Mouse (Mus musculus) urinary bladder, postnatal 36 days (tissue): Measurements from ENCODE around the gene Maml2.

Experiments
- DNase-seq, 2 experiments: peaks; one replicate each; pipeline ENCODE4 v3.0.0; 2022; ENCODE audit warnings: low spot score in 2 of 2, mixed read lengths in 1 of 2

Maml2 gene

DNA sequence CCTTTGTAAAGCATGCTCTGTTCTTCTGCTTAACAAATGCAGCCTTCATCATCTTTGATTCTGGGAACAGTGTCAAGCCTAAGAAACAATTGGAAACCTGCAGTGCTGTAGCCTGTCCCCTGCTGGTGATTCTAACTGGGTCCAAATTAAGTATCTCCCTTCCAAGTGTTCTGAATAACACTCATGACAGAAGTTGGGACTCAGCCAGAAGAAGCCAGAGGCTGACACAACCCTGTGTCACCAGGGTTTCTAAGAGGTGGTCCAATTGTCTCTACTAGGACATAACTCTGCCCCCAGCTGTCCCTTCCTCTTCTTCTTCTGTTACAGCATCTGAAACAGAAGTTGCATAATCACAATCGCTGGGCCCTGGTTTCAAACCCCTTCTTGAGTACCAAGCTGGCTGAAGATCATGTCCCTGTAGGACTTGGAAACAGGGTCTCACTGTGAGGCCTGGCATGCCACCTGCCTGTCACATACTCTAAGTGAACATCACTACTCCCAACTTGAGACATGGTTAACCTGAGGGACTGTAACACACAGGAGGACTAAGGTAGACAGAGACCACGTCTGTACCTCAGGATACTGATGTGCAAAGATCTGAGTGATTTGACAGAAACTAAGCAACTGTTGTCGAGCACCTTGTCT lies 373.5 kb downstream of the Maml2 start:
- no peak for DNase-seq

DNA sequence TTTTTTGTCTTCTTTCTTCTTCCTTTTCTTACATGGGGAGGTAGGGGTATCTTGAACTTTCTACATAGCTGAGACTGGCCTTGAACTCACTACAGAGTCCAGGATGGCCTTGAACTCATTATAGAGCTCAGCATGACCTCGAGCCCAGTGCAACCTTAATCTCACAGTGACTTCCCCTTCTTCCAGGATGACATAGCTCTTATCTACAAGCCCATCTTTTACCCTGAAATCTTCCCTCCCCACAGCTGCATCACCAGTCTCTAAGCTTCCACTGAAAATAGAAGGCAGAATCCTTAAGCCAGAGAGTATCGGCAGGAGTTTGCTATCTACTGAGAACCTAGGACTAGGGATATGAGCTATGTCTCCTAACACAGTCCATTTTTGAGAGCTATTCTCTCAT lies 375.5 kb downstream of the Maml2 start:
- DNase-seq, result no peak

DNA sequence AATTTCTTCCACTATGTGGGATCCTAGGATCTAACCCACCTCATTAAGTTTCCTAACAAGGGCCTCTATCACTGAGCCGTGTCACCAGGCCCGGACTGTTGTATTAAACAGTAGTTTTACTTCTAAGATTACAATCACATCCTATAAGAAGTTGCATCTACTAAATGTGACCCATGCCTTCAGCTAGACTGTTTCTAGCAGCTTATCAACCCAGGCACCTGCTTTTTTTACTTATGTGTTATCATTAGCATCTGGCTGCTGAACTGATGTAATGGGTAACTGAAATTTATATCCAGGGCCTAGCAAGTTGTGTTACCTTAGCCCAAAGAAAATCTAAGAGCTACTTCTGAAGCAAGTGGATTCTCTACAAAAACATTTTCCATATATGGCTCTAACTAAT lies 380.3 kb downstream of the Maml2 start:
- no peak for DNase-seq

DNA sequence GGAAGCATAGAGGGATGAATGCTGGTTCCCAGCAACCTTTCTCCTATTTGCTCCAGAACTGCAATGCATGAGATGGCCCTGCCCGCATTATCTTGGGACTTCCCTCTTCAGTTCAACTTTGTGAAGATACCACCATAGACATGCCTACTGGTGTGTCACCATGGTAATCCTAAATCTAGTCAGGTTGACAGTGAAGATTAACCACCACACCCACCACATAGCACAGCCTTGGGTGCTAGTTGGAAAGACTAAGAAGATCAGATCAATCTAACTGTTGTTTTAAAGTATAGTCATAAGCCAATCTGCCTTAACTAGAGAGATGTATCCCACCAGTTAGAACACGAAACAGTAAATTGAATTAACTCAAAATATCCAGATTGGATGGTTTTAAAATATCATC lies 381.9 kb downstream of the Maml2 start:
- DNase-seq, result no peak

DNA sequence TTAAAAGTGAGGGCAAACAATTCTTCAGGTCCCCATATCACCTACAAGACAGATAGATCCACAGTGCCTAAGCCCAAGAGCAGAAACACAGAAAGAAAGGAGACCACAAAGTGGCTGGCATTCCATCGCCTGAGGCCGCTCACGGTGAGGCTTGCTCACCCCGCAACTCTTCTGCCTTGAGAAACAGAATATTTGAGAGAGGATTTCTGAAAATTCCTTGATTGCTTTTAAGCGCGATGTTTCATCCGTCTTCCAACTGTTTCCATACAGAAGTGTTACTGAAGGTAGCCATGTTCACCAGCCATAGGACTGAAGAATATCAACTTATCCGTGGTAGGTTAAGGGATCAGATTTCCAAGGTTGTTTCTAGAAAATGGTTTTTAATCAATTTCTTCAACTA lies 383.4 kb downstream of the Maml2 start:
- no peak for DNase-seq

DNA sequence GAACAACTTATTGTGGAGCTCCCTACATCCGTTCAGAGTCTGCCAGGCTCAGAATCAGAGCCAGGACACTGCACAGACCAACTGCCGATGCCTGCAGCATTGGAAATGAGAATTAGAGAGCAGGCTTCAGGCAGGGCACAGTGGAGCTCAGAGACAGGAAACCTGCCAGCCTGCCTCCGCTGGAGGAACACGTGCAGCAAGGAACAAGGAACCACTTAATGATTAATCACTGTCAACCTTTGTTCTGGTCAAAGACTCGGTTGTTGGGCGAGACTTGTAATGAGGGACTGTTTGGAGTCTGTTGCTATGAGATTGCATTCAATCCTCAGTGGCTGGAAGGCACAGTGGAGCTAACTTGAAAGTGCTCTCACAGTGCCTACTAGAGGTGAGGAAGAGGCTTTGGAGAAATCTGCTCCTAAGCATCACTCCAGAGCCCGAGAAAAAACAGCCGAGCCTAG lies 383.9 kb downstream of the Maml2 start:
- peak; percentile 21 to 56 for DNase-seq

DNA sequence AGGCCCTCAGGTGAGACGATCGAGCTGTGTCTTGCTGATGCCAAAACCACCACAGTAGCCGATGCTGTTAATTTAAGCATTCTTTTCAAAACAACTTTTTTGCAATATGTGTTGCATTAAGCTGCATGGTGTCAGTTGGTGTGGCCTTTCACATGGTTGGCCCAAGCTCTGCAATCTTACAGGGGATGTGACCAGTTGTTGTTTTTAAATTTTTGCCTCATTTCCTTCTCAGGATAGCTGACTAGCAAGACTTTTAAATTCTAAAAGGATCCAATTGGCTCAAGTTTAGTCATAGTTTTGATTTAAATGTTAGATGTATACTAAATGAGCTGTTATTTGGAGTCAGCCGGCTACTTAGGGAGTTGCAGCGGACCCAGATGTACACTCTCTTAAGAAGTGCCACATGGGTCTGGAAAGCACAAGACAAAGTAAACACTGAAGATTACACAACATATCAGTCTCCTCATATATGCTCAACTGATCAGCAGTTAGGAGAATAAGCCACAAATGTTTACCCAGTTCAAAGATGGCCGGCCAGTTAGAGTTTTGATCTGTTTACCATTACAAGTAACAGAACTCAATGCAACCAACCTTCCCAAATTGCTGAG lies 386.7 kb downstream of the Maml2 start:
- DNase-seq, result no peak

DNA sequence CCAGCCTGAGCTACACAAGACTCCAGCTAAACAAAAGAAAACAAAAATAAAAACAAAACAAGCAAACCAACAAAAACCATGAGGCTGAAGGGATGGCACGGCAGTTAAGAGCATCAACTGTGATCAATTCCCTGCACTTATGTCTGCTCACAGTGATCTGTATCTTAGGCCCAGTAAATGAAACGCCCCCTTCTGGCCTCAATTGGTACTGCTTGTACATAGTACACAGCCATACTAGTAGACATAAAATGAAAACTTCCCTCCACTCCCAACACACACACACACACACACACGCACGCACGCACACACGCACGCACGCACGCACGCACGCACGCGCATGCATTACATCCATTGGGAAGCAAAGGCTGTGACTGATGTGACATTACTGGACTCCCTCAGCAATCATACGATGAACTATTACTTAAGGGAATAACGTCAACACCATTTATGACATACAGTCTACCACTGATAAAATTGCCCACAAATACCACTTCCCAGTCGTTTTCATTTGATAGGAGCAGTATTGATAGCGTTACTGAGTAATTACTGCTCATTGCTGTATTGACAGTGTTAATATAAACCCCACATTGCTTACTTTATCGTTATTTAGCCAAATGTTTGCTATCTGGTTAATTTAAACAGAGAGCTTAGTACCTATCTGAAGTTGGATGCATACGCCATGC lies 389.4 kb downstream of the Maml2 start:
- no peak for DNase-seq

DNA sequence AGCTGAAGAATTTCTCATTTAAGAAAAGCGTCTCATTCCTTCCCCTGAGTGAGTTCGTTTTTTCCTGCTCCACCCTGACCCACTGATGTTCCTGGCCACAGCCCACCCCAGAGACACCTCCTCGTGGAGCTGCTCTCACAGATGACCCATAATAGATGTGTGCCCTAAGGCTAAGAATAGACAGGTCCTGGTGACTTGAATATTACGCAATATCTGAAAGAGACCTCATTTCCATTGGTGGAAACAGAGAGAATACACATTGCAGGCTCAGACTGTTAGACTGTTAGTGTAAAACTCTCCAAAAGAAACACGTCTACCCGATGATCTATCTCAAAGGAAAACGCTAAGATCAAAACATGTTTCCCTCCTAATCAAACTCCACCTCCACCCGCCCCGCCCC lies 391.2 kb downstream of the Maml2 start:
- DNase-seq, result no peak

DNA sequence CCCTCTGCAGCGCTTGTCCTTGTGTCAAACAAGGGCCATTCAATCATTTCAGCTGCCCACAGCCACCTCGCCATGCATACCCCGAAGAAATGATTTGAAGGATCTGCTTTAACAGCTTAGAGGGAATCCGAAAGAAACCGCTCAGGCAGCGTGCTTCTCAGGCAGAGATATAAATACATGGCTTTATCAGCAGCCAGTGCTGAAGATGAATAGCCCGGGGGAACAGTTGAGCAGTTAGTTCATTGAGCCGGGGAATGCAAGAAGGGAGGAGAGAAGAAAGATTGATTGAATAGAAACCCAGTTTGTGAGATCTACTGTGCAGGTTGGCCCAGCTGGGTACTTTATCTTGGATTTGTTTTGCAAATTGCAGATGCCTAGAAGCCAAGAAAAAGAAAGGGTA lies 392.6 kb downstream of the Maml2 start:
- no peak for DNase-seq

DNA sequence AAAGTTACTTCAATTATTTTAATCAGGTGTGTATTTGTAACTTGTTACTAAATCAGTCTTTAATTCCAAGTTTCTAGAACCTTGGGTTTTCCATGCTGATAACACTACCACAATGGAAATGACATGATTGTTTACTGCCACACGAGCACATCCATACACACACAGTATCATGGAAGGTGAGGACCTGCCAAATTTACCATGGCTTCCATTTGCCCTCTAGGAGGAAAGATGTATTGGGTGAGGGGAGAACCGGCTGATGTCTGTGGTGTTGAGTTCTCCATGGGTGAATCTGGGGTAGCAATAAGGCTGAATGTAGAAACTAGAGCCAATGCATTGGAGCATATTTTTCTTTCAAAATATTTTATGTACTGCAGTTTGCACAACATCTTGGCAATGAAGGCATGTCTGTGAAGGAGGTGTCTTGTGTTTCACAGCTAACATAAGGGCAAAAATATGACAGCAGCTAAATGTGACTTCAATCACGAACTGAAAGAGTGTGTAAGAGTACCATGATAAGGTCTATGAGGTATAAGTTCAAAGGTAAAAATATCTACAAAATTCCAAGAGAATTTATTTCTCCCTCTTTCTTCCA lies 396.0 kb downstream of the Maml2 start:
- no peak for DNase-seq

DNA sequence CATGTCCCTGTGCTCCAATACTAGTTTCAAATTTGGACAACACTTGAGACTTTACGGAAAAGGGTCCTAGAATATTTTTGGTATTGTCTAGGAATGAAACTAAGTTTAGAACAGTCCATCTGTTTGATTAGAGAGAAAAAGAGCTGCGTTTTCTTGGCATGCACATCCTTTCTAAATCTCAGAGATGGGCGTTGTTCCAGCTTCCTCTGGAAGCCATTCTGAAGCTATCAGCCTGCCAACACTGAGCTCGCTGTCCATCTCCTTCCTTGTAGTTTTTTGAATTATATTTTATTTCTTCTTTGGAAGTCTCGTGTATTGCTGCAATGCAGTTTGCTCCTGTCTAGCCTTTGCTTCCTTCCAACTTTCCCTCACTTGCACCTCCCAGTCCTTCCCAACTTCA lies 396.5 kb downstream of the Maml2 start:
- peak in 1 of 2 experiments; percentile 14 for DNase-seq

DNA sequence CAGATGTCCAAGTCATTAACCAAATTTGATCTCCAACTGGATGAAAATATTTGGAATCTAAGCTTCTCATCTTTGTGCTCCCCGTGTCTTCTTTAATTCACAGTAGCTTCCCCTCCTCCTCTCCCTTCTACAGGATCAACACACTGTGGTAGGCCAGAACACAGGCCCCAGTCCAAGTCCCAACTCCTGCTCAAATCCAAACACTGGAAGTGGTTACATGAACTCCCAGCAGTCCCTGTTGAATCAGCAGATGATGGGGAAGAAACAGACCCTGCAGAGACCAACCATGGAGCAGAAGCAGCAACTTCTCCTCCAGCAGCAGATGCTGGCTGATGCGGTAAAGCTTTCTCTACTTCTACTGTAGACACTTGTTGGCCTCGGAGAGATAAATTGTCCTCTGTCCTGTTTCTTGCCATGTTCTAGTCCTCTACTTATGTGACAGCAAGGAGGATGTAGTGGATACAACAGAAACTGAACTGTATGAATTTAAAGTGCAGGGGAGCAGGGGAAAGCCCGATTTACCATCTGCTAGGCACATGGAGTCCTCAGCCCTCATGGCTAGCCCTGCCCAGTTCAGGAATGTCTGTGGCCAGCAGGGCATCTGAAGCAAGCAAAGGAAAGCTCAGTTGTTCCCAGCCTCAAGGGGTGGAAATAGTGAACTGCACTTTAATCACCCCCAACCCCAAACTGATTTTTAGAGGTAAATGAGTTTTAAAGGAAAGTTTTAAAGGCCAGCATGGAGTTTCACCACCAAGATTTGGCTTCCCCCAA lies 399.5 kb downstream of the Maml2 start:
- DNase-seq, result no peak

DNA sequence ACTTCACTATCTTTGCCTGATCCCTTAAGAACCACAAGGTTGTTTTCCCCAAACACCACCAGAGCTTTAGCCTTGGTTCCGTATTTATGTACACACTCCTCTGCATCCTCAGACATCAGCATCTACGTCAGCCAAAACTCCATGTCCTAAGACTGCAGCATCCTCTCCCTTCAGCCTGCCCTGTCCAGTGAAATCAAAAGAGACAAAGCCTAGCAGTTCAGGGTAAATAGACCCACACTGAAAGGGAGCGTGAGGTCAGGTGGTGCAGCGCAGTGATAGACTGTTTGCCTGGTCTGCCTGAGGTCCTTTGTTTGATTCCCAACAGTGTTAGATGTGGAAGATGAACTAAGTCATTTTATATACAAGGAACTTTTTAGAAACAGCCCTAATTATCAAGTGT lies 400.1 kb downstream of the Maml2 start:
- DNase-seq, result no peak

DNA sequence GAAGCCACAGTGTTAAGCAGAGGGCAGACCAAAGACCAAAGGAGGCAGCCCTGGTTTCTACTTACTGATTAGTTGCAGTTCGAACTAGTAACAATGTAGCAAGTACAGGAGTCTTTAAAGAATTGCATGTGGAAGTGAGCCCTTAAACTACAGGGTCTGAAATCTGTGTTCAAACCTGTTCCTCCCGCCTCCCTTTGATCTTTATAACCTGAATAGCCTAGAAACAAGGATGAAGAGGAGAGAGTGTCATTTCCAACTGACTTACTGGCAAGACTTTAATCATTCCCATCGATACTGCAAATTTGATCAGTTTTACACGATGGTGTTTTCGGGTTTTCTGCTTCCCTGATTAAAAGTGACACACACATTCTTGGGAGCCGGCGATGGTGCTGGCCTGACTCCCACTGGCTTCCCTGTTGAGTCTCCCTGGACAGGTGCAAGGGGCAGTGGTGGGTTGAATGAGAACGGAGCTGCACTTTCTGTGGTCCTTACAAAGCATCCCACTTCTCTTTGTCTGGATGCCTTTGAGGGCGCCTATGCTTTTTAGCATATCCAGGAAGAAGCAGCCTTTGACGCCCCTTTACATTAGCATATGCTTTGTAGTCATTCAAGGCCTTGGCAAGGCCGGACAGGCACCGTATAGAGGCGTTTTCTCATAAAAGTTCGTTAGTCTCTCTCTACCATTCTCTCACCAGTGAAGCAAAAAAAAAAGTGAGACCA lies 401.5 kb downstream of the Maml2 start:
- no peak for DNase-seq

DNA sequence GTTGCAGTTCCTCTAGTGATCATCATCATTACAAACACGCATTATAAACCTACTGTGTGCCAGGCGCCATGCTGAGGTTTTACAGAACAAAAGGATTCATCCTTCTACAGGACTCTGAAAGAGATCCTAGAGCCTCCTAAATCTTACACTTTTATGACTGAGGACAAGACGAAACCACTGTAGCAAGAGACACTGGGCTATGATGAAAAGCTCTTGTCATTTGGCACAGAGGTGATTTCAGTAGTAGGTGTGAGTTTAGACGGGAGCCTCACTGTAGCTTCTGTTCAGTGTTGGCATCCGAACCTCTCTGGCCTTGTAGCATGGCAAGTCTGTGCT lies 402.0 kb downstream of the Maml2 start:
- no peak for DNase-seq

DNA sequence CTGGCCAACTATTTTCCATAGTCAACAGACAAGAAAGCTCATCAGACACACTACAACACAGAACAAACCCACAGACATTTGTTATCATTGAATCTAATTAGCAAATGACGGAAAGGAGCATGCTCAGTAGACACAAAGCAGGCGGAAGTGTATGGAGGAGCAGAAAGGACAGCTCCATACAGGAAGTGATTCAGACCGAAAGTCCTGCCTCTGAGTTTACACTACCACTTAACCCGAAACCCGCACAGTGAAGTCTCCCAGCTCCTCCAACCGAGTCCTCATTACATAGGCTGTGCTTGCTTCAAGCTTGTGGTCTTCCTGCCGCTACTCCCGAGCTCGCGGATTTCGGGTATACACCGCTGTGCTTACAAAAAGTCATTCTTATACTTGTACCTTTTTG lies 404.0 kb downstream of the Maml2 start:
- no peak for DNase-seq

DNA sequence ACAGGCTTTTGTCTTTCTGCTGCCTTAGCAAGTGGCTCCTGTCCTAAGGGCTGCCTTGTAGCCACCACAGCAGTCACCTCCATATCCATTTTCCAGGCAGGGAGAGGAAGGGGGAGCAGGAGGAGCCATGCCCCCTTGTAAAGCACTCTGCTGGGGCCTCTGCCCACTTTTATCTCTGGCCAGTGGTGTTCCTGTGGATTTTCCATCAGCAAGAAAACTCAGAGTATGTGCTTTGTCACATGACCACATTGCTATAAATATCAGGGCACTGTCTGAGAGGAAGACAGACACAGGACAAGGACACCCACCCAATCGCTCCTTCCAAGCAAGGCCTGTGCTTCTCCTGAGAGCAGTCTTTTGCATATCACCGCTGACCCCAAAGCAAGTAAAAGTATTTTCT lies 405.3 kb downstream of the Maml2 start:
- DNase-seq, result no peak

DNA sequence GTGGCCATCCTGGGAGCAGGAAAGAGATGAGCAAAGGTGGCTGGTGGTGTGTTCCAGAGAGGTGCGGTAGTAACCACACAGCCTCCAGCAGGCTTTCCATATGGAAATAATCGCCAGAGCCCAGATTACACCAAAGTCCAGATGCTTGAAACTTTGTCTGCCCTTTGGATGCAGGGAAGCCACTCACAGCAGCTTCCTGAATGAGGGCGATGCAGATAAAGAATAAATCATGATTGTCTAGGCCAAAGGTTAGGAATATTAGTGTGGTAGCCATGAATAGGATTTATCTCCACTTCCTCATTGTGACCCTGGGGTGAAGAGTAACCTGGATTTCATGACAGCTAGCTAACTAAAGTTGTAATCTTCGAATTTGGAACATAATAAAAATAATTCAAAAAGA lies 407.2 kb downstream of the Maml2 start:
- DNase-seq, result no peak

DNA sequence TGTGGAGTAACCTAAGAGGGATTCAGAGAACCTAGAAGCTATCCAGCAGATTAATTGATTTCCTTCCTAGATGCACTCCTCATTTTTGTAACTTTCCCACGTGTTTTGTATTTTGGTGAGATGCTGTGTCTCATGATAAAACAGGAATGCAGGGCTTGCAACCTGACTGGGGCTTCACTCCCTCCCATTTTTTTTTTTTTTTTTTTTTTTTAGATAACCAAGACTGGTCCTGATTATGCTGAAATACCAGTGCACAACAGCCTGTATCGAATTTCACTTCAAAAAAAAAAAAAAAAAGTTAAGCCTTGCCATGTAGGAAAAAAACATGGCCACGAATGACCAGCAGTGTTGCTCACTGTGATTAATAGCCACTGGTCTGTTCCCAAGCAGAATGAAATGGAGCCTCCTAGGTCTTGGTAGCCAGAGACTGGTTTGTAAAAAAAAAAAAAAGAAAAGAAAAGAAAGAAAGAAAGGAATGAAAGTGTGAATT lies 409.4 kb downstream of the Maml2 start:
- DNase-seq, result no peak

DNA sequence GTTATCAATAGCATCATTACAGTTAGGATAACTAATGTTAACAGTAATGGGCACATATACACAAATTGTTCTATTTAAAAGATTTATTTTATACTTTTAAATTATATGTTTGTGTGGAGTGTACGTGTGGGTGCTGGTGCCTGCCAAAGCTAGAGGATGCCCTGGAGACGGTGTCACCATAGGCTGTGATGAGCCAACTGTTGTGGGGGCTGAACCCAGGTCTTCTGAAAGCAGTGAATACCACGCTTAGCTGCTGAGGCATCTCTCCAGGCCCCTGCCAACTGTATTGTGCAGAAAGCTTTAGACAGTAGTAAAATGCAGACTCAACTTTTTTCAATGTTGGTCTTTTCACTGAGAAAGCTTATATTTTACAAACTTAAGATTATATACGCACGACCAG lies 411.7 kb downstream of the Maml2 start:
- no peak for DNase-seq
